Mouse (Mus musculus): ENCODE measurements around the gene Tnfsf8.

Tnfsf8 gene

DNA sequence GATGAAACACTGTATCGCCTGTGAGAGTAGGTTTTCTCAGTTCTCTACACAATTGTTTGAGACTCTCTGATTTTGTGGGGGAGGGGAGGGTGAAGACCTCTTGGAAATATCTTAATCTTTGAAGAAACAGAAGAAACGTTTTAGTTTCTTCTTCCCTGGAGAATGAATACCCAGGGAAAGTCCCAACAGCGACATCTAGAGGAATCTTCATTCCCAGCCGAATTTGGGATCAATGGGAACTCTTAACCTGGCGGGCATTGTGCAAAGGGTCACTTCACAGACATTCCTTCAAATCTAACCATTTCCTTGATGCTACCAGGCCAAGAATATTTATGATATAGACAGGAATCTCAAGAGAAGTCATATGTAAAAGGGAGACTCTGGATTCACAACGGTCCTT lies 17.2 kb downstream of the Tnfsf8 start:
- DNase-seq (ENCODE audit: low read depth, low spot score), result peak; percentile 32

DNA sequence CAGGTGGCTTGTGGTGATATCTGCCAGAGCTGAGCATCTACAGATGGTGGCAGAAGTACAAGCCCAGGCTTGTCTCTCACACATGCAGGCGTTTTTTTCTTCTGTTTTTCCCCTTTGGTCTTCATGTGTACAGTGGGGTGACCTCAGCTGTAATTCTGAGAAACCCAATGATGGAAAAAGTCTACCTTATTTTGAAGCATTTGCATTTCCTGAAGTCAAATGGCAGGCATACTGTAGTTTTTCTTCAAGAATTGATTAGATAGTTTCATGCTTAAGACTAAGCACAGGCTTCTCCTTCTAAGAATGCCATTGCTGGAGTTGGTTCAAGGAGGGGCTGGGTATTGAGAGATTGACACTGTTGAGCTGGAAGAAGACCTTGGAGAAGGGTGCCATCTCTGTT lies 18.9 kb downstream of the Tnfsf8 start:
- DNase-seq (ENCODE audit: low read depth, low spot score), result no peak

DNA sequence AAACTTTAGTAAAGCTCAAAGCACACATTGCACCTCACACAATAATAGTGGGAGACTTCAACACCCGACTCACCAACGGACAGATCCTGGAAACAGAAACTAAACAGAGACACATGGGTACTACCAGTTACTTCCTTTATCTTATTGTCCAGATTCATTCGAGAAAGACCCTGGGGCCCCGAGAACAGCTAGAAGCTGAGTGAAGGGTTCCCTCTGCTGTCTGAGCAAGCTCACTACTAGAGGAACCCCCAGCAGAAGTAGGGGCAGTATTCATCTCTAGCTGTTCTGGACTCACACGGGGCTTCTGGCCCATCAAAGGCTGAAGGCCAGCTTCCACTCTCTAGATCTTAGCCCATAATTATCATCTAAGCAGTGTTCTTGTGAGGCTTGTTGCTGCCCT lies 20.7 kb downstream of the Tnfsf8 start:
- DNase-seq (ENCODE audit: low read depth, low spot score), result no peak

- DNase-seq (ENCODE audit: low read depth, low spot score), result no peak
Observed at GRCm38 (mm10) chr4:63823136-63823535, 38.0 kb downstream of the Tnfsf8 start.

GRCm38 (mm10) chr4:63817505-63817904 lies 43.6 kb downstream of the Tnfsf8 start:
- no peak for DNase-seq (ENCODE audit: low read depth, low spot score)

DNA sequence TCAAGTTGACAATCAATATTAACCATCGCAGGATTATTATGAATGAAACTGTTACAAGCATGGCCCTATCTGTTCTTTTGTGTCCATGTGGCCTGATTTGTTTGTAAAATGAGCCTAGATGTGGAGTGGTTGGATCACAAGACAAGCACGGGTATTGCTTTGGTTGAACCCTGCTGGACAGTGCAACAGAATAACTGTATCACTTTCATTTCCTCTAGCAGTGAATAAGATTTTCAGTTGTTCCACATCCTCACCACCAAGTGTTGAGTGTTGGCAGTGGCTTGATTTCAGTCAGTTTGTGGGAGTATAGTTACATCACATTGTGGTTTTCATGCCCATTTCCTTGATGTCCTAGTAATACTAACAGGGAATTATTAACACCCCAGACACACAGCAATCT lies 45.5 kb downstream of the Tnfsf8 start:
- no peak for DNase-seq (ENCODE audit: low read depth, low spot score)

DNA sequence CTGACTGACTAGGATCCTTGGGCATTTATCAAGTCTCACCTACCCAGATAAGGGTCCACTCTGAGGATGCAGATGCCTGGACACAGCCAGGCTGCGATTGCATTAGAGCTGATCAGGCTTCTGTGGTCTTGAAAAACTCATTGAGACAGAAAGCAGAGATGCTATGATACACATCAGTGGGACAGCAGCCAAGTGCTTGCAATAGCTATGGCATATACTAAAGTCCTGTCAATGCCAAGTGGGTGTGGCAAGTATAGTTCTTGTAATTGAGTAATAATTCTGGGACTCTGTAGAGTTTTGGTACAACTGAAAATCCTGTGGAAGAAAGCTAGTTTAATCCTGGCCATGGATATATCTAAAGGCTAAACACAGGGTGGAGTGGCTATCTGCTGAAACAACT lies 63.1 kb downstream of the Tnfsf8 start:
- no peak for DNase-seq (ENCODE audit: low read depth, low spot score)

DNA sequence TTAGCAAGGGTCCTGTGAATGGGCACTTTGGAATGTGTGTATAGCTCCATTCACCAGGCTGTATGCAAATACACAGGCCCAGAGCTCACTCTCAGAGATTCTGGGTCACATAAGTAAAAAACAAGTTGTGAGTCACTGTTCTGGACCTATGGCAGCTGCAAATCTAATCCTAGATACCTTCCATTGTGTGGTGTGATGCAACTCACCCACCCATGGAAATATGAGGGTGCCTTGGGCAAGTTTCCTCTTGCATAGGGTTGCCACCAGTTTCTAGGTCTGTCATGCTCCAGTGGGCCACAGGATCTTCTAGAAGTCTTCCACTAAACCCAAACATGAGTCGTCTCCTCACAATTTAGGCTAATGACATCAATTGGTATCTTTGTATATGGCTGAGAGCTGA lies 64.6 kb downstream of the Tnfsf8 start:
- no peak for DNase-seq (ENCODE audit: low read depth, low spot score)

DNA sequence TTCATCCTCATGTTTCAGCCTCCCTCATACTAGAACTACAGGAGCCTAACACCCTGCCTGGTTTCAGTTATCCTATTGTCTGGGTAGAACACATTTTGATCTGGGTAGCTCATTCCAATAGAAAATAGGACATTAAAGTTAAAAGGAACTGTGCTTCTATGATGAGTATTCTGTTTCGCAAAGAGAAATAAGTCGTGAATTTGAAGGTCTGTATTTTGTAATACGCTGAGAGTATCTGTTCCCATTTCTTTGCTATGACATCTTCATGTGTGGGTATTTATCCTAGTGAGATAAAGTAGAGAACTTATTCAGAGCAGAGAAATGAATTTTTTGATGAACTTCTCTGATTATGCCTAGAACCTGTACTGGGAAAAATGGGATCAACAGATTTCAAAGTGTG lies 68.8 kb downstream of the Tnfsf8 start:
- no peak for DNase-seq (ENCODE audit: low read depth, low spot score)

- no peak for DNase-seq (ENCODE audit: low read depth, low spot score)
Observed at GRCm38 (mm10) chr4:63785466-63785865, 75.7 kb downstream of the Tnfsf8 start.

DNA sequence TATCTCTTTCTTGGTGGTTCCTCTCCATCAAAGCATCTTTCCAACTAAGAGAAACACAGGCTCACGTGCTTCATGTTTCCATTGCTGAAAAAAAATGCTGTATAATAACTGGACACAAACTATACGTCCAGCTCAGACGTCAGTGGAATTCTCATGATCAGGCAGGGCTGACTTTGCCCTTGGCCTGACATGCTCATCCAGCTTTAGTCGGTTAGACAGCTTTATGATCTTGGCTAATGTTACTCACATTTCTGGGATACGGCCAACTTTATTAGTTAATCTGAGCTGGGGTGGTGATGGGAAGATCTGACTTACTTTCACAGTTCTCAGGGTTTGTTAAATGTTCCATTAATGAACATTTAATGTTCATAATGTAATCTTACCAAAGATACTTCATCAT lies 77.3 kb downstream of the Tnfsf8 start:
- DNase-seq (ENCODE audit: low read depth, low spot score), result no peak

DNA sequence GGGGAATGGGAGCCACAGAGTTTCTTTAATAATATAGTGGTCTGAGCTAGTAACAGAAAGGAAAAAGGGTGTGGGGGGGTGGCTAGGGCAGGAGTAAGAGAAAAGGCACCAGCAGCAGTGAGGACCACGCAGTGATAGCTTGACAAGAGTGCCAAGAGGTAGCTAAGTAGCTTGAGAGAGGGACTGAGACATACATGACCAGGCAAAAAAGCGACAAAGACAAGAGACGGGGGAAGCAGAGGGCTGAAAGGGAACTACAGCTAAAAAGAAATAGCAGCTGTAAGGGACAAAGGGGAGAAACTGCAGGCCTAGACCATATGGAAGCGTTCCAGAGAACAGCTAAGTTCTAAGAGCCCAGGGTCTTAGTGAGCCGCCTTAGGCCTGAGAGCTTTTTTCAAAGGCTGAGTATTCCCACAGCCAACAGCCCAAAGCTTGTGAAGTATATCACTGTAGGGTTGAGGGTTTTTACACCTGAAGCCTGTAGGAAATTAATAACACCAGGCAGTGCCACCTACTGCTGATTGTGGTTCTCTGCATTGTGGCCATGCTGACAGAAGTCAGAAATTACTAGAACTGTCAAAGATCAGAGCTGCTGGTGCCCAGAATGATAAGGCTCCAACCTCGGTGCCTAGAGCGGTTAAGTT lies 78.1 kb downstream of the Tnfsf8 start:
- DNase-seq (ENCODE audit: low read depth, low spot score), result no peak

Data from embryo, embryonic 11.5 days (tissue).